Mouse (Mus musculus) liver, postnatal 0 days (tissue): Measurements from ENCODE around the gene Baz2a.

Source experiments
- CTCF ChIP-seq: sonication (generic); IDR thresholded peaks from 2 replicates; pipeline ENCODE4 v1.5.1; 2016; ENCODE audit warnings: antibody characterized with exemption, low read depth
- EP300 ChIP-seq: IDR thresholded peaks from 2 replicates; pipeline ENCODE4 v1.6.1; 2016; ENCODE audit warnings: antibody characterized with exemption, low read depth, mild to moderate bottlenecking

- peak; percentile 90 for TF ChIP-seq CTCF
- TF ChIP-seq EP300, result no peak
Observed at GRCm38 (mm10) chr10:128140236-128140952, 49.0 kb downstream of the Baz2a start.
